Mouse (Mus musculus): ENCODE measurements around the gene Fdx1.

Gene Fdx1

GRCm38 (mm10) chr9:51961190-51961909 is 2.0 kb downstream of the Fdx1 start:
- DNase-seq: no peak

GRCm38 (mm10) chr9:51960331-51960730 is 3.0 kb downstream of the Fdx1 start:
- DNase-seq: no peak

GRCm38 (mm10) chr9:51958981-51959380 is 4.4 kb downstream of the Fdx1 start:
- no peak for DNase-seq

- DNase-seq: no peak
Observed at GRCm38 (mm10) chr9:51957025-51957424, 6.3 kb downstream of the Fdx1 start.

- DNase-seq: no peak
Observed at GRCm38 (mm10) chr9:51956484-51956883, 6.9 kb downstream of the Fdx1 start.

GRCm38 (mm10) chr9:51951337-51951736 is 12.0 kb downstream of the Fdx1 start:
- DNase-seq: no peak

GRCm38 (mm10) chr9:51950667-51951066 is 12.7 kb downstream of the Fdx1 start:
- no peak for DNase-seq

- DNase-seq: no peak
Observed at GRCm38 (mm10) chr9:51950225-51950624, 13.1 kb downstream of the Fdx1 start.

- no peak for DNase-seq
Observed at GRCm38 (mm10) chr9:51943934-51944333, 19.4 kb downstream of the Fdx1 start.

- DNase-seq: no peak
Observed at GRCm38 (mm10) chr9:51934641-51935040, 28.7 kb downstream of the Fdx1 start.

GRCm38 (mm10) chr9:51931997-51932396 is 31.4 kb downstream of the Fdx1 start:
- no peak for DNase-seq

GRCm38 (mm10) chr9:51931054-51931690 is 32.2 kb downstream of the Fdx1 start:
- DNase-seq: no peak

- DNase-seq: no peak
Observed at GRCm38 (mm10) chr9:51929972-51930371, 33.4 kb downstream of the Fdx1 start.

- DNase-seq: no peak
Observed at GRCm38 (mm10) chr9:51928659-51929058, 34.7 kb downstream of the Fdx1 start.

- DNase-seq: no peak
Observed at GRCm38 (mm10) chr9:51928116-51928515, 35.2 kb downstream of the Fdx1 start.

GRCm38 (mm10) chr9:51927680-51928079 is 35.7 kb downstream of the Fdx1 start:
- DNase-seq: no peak

- DNase-seq: no peak
Observed at GRCm38 (mm10) chr9:51926629-51927028, 36.7 kb downstream of the Fdx1 start.

- DNase-seq: no peak
Observed at GRCm38 (mm10) chr9:51924551-51925081, 38.7 kb downstream of the Fdx1 start.

- no peak for DNase-seq
Observed at GRCm38 (mm10) chr9:51922756-51923155, 40.6 kb downstream of the Fdx1 start.

- no peak for DNase-seq
Observed at GRCm38 (mm10) chr9:51915580-51915979, 47.8 kb downstream of the Fdx1 start.

- DNase-seq: no peak
Observed at GRCm38 (mm10) chr9:51914481-51915120, 48.8 kb downstream of the Fdx1 start.

GRCm38 (mm10) chr9:51908838-51909237 is 54.5 kb downstream of the Fdx1 start:
- peak; percentile 36 for DNase-seq

GRCm38 (mm10) chr9:51908255-51908654 is 55.1 kb downstream of the Fdx1 start:
- no peak for DNase-seq

GRCm38 (mm10) chr9:51906938-51907337 is 56.4 kb downstream of the Fdx1 start:
- no peak for DNase-seq
